ENCODE assay signal across 13 mouse cellular contexts in the genomic region with DNA sequence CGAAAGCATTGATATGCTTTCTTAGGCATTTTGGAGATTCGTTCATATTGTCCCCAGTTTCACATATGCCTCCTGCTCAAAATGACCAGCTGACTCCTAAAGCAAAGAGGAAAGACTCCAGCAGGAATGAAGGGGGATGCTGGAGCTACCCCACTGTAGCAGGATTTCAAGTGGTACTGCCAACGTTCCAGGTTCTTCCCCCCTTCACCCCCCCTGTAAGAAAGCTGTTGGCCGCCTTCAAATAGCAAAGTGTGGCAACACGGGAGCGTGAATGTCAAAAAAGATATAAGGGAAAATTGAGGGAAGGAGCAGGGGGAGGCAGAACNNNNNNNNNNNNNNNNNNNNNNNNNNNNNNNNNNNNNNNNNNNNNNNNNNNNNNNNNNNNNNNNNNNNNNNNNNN.
"Had no signal": no experiment of that assay in that cellular context is flagged by ENCODE, and none has a peak within 500 bp of the region (broad histone marks: within the 10 kb centered on the region; RNA-seq: fewer than 3 reads in every experiment).

No protein-coding gene starts in this region.

- H3K36me3 ChIP-seq: limb, embryonic 12.5 days; midbrain, embryonic 10.5 days; neural tube, embryonic 13.5 days had no signal

- DNase-seq: kidney, postnatal 10 days; kidney, postnatal 4 days; liver; lung, adult 18-20 months; lung, postnatal 10 days; lung, postnatal 4 days; midbrain, embryonic 14.5 days; right cerebral cortex, postnatal 14 days; thymus, postnatal 4 days had no signal

- H3K27ac ChIP-seq: limb, embryonic 12.5 days; liver, embryonic 14.5 days; midbrain, embryonic 10.5 days; neural tube, embryonic 13.5 days had no signal

- H3K9me3 ChIP-seq: limb, embryonic 12.5 days; midbrain, embryonic 10.5 days; neural tube, embryonic 13.5 days had no signal

- H3K4me3 ChIP-seq: limb, embryonic 12.5 days; midbrain, embryonic 10.5 days; neural tube, embryonic 13.5 days had no signal

- H3K27me3 ChIP-seq: neural tube, embryonic 13.5 days had no signal

- H3K9ac ChIP-seq: limb, embryonic 12.5 days; liver, embryonic 14.5 days; neural tube, embryonic 13.5 days had no signal

- H3K4me2 ChIP-seq: limb, embryonic 12.5 days; neural tube, embryonic 13.5 days had no signal
